Mouse (Mus musculus): ENCODE results near the gene Gucy2g.

DNA sequence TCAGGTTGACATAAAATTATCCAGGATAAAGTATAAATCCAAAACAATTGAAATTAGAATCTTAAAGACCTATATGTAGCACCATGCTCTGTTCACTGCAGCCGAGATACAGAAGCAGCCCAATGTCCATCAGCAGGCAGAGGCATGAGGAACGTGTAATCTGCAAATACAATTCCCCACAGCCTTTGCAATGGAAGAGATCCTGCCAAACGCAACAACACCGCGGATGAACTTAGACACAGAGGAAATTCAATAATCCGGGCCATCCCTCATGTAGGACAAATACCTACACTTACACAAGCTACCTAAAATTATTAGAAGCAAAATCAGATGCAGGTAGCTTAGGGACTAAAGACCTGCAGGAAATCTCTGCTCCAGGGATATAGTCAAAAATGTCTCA, 88.1 kb downstream of the Gucy2g start:
- TF ChIP-seq POLR2A (IDR thresholded peaks at IDR 0.05; ENCODE audit: low read depth, low read length) (no peak), MAX (IDR thresholded peaks at IDR 0.05; ENCODE audit: low read length) (no peak), BHLHE40 (IDR thresholded peaks at IDR 0.05; ENCODE audit: low read depth, low read length) (no peak), CTCF (conservative IDR thresholded peaks at IDR 0.05 in 1 of 2, IDR thresholded peaks at IDR 0.05 in 1 of 2; ENCODE audit: low read depth in 2 of 2, low read length in 2 of 2) (no peak), MEF2A (IDR thresholded peaks at IDR 0.05; ENCODE audit: borderline replicate concordance, low read depth, low read length) (no peak), RCOR1 (conservative IDR thresholded peaks at IDR 0.05; ENCODE audit: low read depth, low read length) (no peak), USF1 (IDR thresholded peaks at IDR 0.05; ENCODE audit: low read depth, low read length) (no peak), MAZ (IDR thresholded peaks at IDR 0.05; ENCODE audit: low read depth, low read length) (no peak), ZNF384 (IDR thresholded peaks at IDR 0.05; ENCODE audit: low read depth, low read length) (no peak), MXI1 (IDR thresholded peaks at IDR 0.05; ENCODE audit: low read depth, low read length) (no peak)

Measured in CH12.LX (cell line).